In the genomic region with DNA sequence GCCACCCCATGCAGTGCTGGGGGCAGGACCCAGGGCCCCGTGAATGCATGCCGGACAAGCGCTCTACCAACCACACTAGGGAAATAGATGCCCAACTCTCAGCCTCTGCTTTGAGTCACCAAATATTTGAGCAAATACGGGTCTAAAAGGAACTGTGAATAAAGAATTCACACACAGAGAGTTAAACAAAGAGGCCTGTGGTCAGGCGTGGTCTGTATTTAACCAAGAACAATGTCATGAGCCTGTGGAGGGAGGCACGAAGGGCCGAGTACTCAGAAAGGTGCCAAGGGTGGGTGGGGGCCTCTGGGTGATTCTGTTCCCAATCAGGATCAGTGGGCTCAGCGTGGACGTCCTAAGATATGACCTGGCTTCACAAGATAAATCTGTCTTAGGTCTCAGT, we compare ENCODE assay signal across 32 mouse cellular contexts. TPM values are rescaled to one million over a fixed set of nuclear protein-coding genes. Genes with fewer than 3 reads are reported as not detected.
"Had no signal": no experiment of that assay in that cellular context is flagged by ENCODE, and none has a peak within 500 bp of the region (broad histone marks: within the 10 kb centered on the region; RNA-seq: fewer than 3 reads in every experiment).

No protein-coding gene starts in this region.

- H3K27me3 ChIP-seq: liver, embryonic 13.5 days; neural tube, embryonic 13.5 days had no signal

- DNase-seq: kidney, adult 2 months; kidney, postnatal 25 days; layer of hippocampus, adult 9-11 months; liver, embryonic 13.5 days; lung, adult 2 months; lung, postnatal 14 days; lung, postnatal 4 days; retina, postnatal 1 day; right cerebral cortex, postnatal 25 days; thymus, adult 2 months; thymus, postnatal 14 days; thymus, postnatal 4 days had no signal

- H3K4me2 ChIP-seq: liver, embryonic 13.5 days; midbrain, embryonic 12.5 days; midbrain, embryonic 15.5 days; neural tube, embryonic 13.5 days had no signal

- H3K27ac ChIP-seq: kidney, postnatal 0 days; layer of hippocampus, adult 2 months; liver, embryonic 13.5 days; midbrain, embryonic 12.5 days; midbrain, embryonic 15.5 days; neural tube, embryonic 13.5 days had no signal

- H3K4me1 ChIP-seq: liver, embryonic 13.5 days had no signal

- H3K4me3 ChIP-seq: layer of hippocampus, adult 2 months; liver, embryonic 13.5 days; midbrain, embryonic 12.5 days; midbrain, embryonic 15.5 days; myocyte; neural tube, embryonic 13.5 days had no signal

- H3K36me3 ChIP-seq: liver, embryonic 13.5 days; midbrain, embryonic 12.5 days; midbrain, embryonic 15.5 days; neural tube, embryonic 13.5 days had no signal

- H3K9ac ChIP-seq: liver, embryonic 13.5 days; midbrain, embryonic 12.5 days; midbrain, embryonic 15.5 days; neural tube, embryonic 13.5 days had no signal

- ATAC-seq: intestine, postnatal 0 days; midbrain, embryonic 15.5 days had no signal

- H3K9me3 ChIP-seq: liver, embryonic 13.5 days; midbrain, embryonic 12.5 days; midbrain, embryonic 15.5 days; neural tube, embryonic 13.5 days had no signal

RNA-seq across cellular contexts. Expression of a gene that starts 34.7 kb away (rescaled TPM):
- total RNA-seq: layer of hippocampus, adult 2 months; layer of hippocampus, postnatal 25 days; left cerebral cortex, adult 18-20 months; left cerebral cortex, postnatal 36 days; liver, adult 2 months; megakaryocyte progenitor cell, adult 5-6 weeks; megakaryocyte-erythroid progenitor cell, adult 5-6 weeks; monocyte, adult 5-6 weeks had no signal
- polyA plus RNA-seq: intestine, postnatal 0 days; kidney, embryonic 14.5 days; kidney, postnatal 0 days; large intestine, adult 2 months; limb, embryonic 11.5 days; liver, embryonic 13.5 days; liver, embryonic 16.5 days; lung, embryonic 16.5 days; midbrain, embryonic 12.5 days; midbrain, embryonic 15.5 days; neural tube, embryonic 13.5 days; spleen, adult 2 months had no signal
